Mouse (Mus musculus) heart, embryonic 14.5 days (tissue): ENCODE data around the gene Tspan8. TPM values are rescaled to one million over a fixed set of nuclear protein-coding genes. Genes with fewer than 3 reads are reported as not detected.

Experiments
- ATAC-seq: fragments of 200-750 bp; cut with Nextera tagmentation; 2 replicates; pipeline ENCODE4 v1.8.0; 2017; ENCODE audit warnings: low read depth, moderate TSS enrichment; ENCODE audit not compliant: insufficient number of reproducible peaks, insufficient read depth, low FRiP score
- H3K27ac ChIP-seq, 2 experiments: fragments of 200-500 bp in 1 of 2; fragments of 300-500 bp in 1 of 2; sonication (generic) in 1 of 2; replicated peaks in 1 of 2; 2 replicates each; pipeline ENCODE4 v1.5.1; 2012 to 2014; ENCODE audit warnings: low read depth in 2 of 2, low read length in 2 of 2, control low read depth in 1 of 2, mild to moderate bottlenecking in 1 of 2, mixed read lengths in 1 of 2; ENCODE audit not compliant: control insufficient read depth in 1 of 2, insufficient read depth in 1 of 2
- H3K27me3 ChIP-seq: fragments of 300-500 bp; sonication (generic); 2 replicates; pipeline ENCODE4 v1.6.1; 2014; ENCODE audit warnings: mild to moderate bottlenecking, low read length, control low read depth; ENCODE audit not compliant: control insufficient read depth, insufficient read depth
- H3K36me3 ChIP-seq: fragments of 300-500 bp; sonication (generic); 2 replicates; pipeline ENCODE4 v1.6.1; 2014; ENCODE audit warnings: mild to moderate bottlenecking, control low read depth, low read length, mixed read lengths; ENCODE audit not compliant: control insufficient read depth, insufficient read depth
- H3K4me1 ChIP-seq, 2 experiments: fragments of 200-500 bp in 1 of 2; fragments of 300-500 bp in 1 of 2; sonication (generic) in 1 of 2; 2 replicates each; pipeline ENCODE4 v1.6.1; 2012 to 2014; ENCODE audit warnings: low read length in 2 of 2, control low read depth in 1 of 2, mixed read lengths in 1 of 2; ENCODE audit not compliant: control insufficient read depth in 2 of 2, insufficient read depth in 2 of 2
- H3K4me2 ChIP-seq: fragments of 300-500 bp; sonication (generic); 2 replicates; pipeline ENCODE4 v1.6.1; 2014; ENCODE audit warnings: mild to moderate bottlenecking, low read length
- H3K4me3 ChIP-seq, 2 experiments: fragments of 200-500 bp in 1 of 2; fragments of 300-500 bp in 1 of 2; sonication (generic) in 1 of 2; 2 replicates each; pipeline ENCODE4 v1.5.1; 2012 to 2014; ENCODE audit warnings: low read length in 2 of 2, mild to moderate bottlenecking in 2 of 2, control low read depth in 1 of 2, low read depth in 1 of 2, moderate library complexity in 1 of 2; ENCODE audit not compliant: control insufficient read depth in 1 of 2, insufficient read depth in 1 of 2
- H3K9ac ChIP-seq: fragments of 300-500 bp; sonication (generic); 2 replicates; pipeline ENCODE4 v1.6.1; 2014; ENCODE audit warnings: mild to moderate bottlenecking, low read length
- H3K9me3 ChIP-seq: fragments of 300-500 bp; sonication (generic); 2 replicates; pipeline ENCODE4 v1.6.1; 2016; ENCODE audit warnings: low read length, control low read depth; ENCODE audit not compliant: control insufficient read depth
- WGBS: fragments of 180-500 bp; shearing (Covaris S2); extraction: QIAGEN DNeasy Blood & Tissue Kit; methylation state at CpG from one replicate; pipeline ENCODE4 v1.1.7; 2014; 5-methylcytosine and 5-hydroxymethylcytosine counted together
- polyA plus RNA-seq: library from polyadenylated mRNA; unstranded; fragments of >200 nt; fragmentation: Nextera tagmentation; extraction: Ambion mirVana; gene quantifications from 2 replicates; pipeline ENCODE4 v1.2.1, GENCODE M21; 2014

Gene Tspan8
- polyA plus RNA-seq, 1 experiment from 2014 or later, result 1.9 TPM

GRCm38 (mm10) chr10:115811519-115811918 lies 5.1 kb upstream of the Tspan8 start:
- no peak for ATAC-seq
- H3K36me3 ChIP-seq, result no peaks in the 10 kb centered on the region
- no peaks in the 10 kb centered on the region for H3K4me1 ChIP-seq
- H3K27me3 ChIP-seq, result no peaks in the 10 kb centered on the region
- no peak overlapping the region for H3K9ac ChIP-seq
- no peak overlapping the region for H3K4me3 ChIP-seq
- H3K27ac ChIP-seq, result no peak overlapping the region
- no peak overlapping the region for H3K4me2 ChIP-seq
- H3K9me3 ChIP-seq, result no peaks in the 10 kb centered on the region
- 72% methylated on average over 5 of the region's 5 CpGs for WGBS

- no peaks in the 10 kb centered on the region for H3K36me3 ChIP-seq
- no peak overlapping the region for H3K4me3 ChIP-seq
- no peak overlapping the region for H3K4me2 ChIP-seq
- H3K27ac ChIP-seq, result no peak overlapping the region
- no peak for ATAC-seq
- 90% methylated on average over 11 of the region's 11 CpGs for WGBS
- no peaks in the 10 kb centered on the region for H3K9me3 ChIP-seq
- peaks cover 2 to 6% of the 10 kb centered on the region in 2 experiments; a peak in 3 of 4 replicates for H3K4me1 ChIP-seq
- H3K27me3 ChIP-seq, result no peaks in the 10 kb centered on the region
- no peak overlapping the region for H3K9ac ChIP-seq
Observed at GRCm38 (mm10) chr10:115814878-115815277, 1.8 kb upstream of the Tspan8 start.

- no peak overlapping the region for H3K4me3 ChIP-seq
- H3K27me3 ChIP-seq, result no peaks in the 10 kb centered on the region
- no peak overlapping the region for H3K4me2 ChIP-seq
- peaks cover 2 to 6% of the 10 kb centered on the region in 2 experiments; a peak in 3 of 4 replicates for H3K4me1 ChIP-seq
- H3K27ac ChIP-seq, result no peak overlapping the region
- no peak; the same call in 1 of the 2 replicates for ATAC-seq
- no peaks in the 10 kb centered on the region for H3K9me3 ChIP-seq
- no peak overlapping the region for H3K9ac ChIP-seq
- H3K36me3 ChIP-seq, result no peaks in the 10 kb centered on the region
- WGBS, result 48% methylated on average over 13 of the region's 13 CpGs
Observed at GRCm38 (mm10) chr10:115817056-115817724, 558 bp downstream of the Tspan8 start.

- 51% methylated on average over 7 of the region's 7 CpGs for WGBS
- H3K4me2 ChIP-seq, result no peak overlapping the region
- H3K27me3 ChIP-seq, result no peaks in the 10 kb centered on the region
- ATAC-seq, result no peak
- H3K9ac ChIP-seq, result no peak overlapping the region
- H3K27ac ChIP-seq, result no peak overlapping the region
- no peaks in the 10 kb centered on the region for H3K36me3 ChIP-seq
- no peaks in the 10 kb centered on the region for H3K4me1 ChIP-seq
- no peak overlapping the region for H3K4me3 ChIP-seq
- H3K9me3 ChIP-seq, result no peaks in the 10 kb centered on the region
Observed at GRCm38 (mm10) chr10:115825289-115825688, 8.7 kb downstream of the Tspan8 start.

GRCm38 (mm10) chr10:115828872-115829271 lies 12.2 kb downstream of the Tspan8 start:
- Histone ChIP-seq H3K9me3 (no peaks in the 10 kb centered on the region), H3K4me2 (no peak overlapping the region), H3K36me3 (no peaks in the 10 kb centered on the region), H3K27me3 (no peaks in the 10 kb centered on the region), H3K4me3 (no peak overlapping the region), H3K27ac (no peak overlapping the region), H3K9ac (no peak overlapping the region), H3K4me1 (no peaks in the 10 kb centered on the region)
- WGBS, result 74% methylated on average over 5 of the region's 5 CpGs
- no peak for ATAC-seq

GRCm38 (mm10) chr10:115829696-115830095 lies 13.1 kb downstream of the Tspan8 start:
- Histone ChIP-seq H3K9me3 (no peaks in the 10 kb centered on the region), H3K36me3 (no peaks in the 10 kb centered on the region), H3K27me3 (no peaks in the 10 kb centered on the region), H3K4me3 (no peak overlapping the region), H3K27ac (no peak overlapping the region), H3K9ac (no peak overlapping the region), H3K4me1 (no peaks in the 10 kb centered on the region), H3K4me2 (no peak overlapping the region)
- ATAC-seq, result no peak
- WGBS, result 61% methylated on average over 1 of the region's 1 CpGs

- Histone ChIP-seq H3K9ac (no peak overlapping the region), H3K36me3 (no peaks in the 10 kb centered on the region), H3K27ac (no peak overlapping the region), H3K27me3 (no peaks in the 10 kb centered on the region), H3K4me2 (no peak overlapping the region), H3K9me3 (no peaks in the 10 kb centered on the region), H3K4me3 (no peak overlapping the region), H3K4me1 (no peaks in the 10 kb centered on the region)
- WGBS, result 63% methylated on average over 3 of the region's 3 CpGs
- ATAC-seq, result no peak
Observed at GRCm38 (mm10) chr10:115830726-115831125, 14.1 kb downstream of the Tspan8 start.

- WGBS, result 82% methylated on average over 6 of the region's 6 CpGs
- no peak overlapping the region for H3K9ac ChIP-seq
- H3K4me1 ChIP-seq, result no peaks in the 10 kb centered on the region
- H3K27me3 ChIP-seq, result no peaks in the 10 kb centered on the region
- no peak for ATAC-seq
- no peak overlapping the region for H3K27ac ChIP-seq
- no peaks in the 10 kb centered on the region for H3K9me3 ChIP-seq
- H3K4me2 ChIP-seq, result no peak overlapping the region
- H3K36me3 ChIP-seq, result no peaks in the 10 kb centered on the region
- no peak overlapping the region for H3K4me3 ChIP-seq
Observed at GRCm38 (mm10) chr10:115834017-115834416, 17.4 kb downstream of the Tspan8 start.
